Mouse (Mus musculus) heart, adult 2 months (tissue): ENCODE measurements around the gene Ccdc69. TPM values are rescaled to one million over a fixed set of nuclear protein-coding genes. Genes with fewer than 3 reads are reported as not detected.

ENCODE experiments used
- DNase-seq, 2 experiments: peaks; one replicate each; pipeline ENCODE4 v3.0.0; 2021
- H3K27ac ChIP-seq: fragments of 200-600 bp; 2 replicates; pipeline ENCODE4 v1.8.1; 2022
- H3K27me3 ChIP-seq: fragments of 200-500 bp; 2 replicates; pipeline ENCODE4 v1.6.1; 2012; ENCODE audit warnings: mild to moderate bottlenecking, low read length, inconsistent platforms, mixed read lengths; ENCODE audit not compliant: control insufficient read depth, insufficient read depth
- H3K36me3 ChIP-seq: fragments of 200-500 bp; 2 replicates; pipeline ENCODE4 v1.6.1; 2012; ENCODE audit warnings: low read length, inconsistent platforms; ENCODE audit not compliant: control insufficient read depth, insufficient read depth
- H3K4me1 ChIP-seq: fragments of 200-500 bp; 2 replicates; pipeline ENCODE4 v1.6.1; 2011; ENCODE audit warnings: low read length; ENCODE audit not compliant: control insufficient read depth, insufficient read depth
- H3K4me3 ChIP-seq: fragments of 200-600 bp; 2 replicates; pipeline ENCODE4 v1.8.1; 2022
- H3K79me2 ChIP-seq: fragments of 200-500 bp; replicated peaks from 2 replicates; pipeline ENCODE4 v1.6.1; 2012; ENCODE audit warnings: mild to moderate bottlenecking, inconsistent platforms, low read length, moderate library complexity, mixed read lengths; ENCODE audit not compliant: control insufficient read depth, insufficient read depth
- H3K9ac ChIP-seq: fragments of 200-500 bp; 2 replicates; pipeline ENCODE4 v1.6.1; 2012; ENCODE audit warnings: low read depth, mild to moderate bottlenecking, control low read depth, inconsistent platforms, low read length, mixed read lengths
- CTCF ChIP-seq: fragments of 200-600 bp; IDR thresholded peaks from 2 replicates; pipeline ENCODE4 v1.8.1; 2022; ENCODE audit warnings: antibody characterized with exemption, mild to moderate bottlenecking, moderate library complexity
- EP300 ChIP-seq: fragments of 200-500 bp; IDR thresholded peaks from 2 replicates; pipeline ENCODE4 v1.6.1; 2011; ENCODE audit warnings: low read depth, low read length, control low read depth; ENCODE audit not compliant: insufficient read depth
- POLR2A ChIP-seq: fragments of 200-500 bp; IDR thresholded peaks from 2 replicates; pipeline ENCODE4 v1.6.1; 2011; ENCODE audit warnings: mild to moderate bottlenecking, low read depth, low read length, control low read depth; ENCODE audit not compliant: insufficient read depth
- WGBS: fragments of 180-500 bp; shearing (Covaris S2); methylation state at CpG from one replicate; pipeline ENCODE4 v1.1.7; 2018; 5-methylcytosine and 5-hydroxymethylcytosine counted together
- intact Hi-C: fragments of 180-260 bp; cut with DNase I; formaldehyde crosslinking; loops from one replicate; pipeline ENCODE4 v1.15.1; 2025
- polyA plus RNA-seq: library from polyadenylated mRNA; depleted of rRNA; stranded (reverse); fragments of >200 nt; gene quantifications from 2 replicates; pipeline ENCODE4 v1.2.3, GENCODE M21; 2012
- total RNA-seq, 2 experiments: library from RNA; stranded (reverse); gene quantifications; 2 replicates each; pipeline ENCODE4 v1.2.3; 2021

Gene Ccdc69
- total and polyA plus RNA-seq, 3 experiments: 6.5 to 9.7 (median 9.2) TPM

- no peak for DNase-seq
- no peak for TF ChIP-seq CTCF
- no peak for TF ChIP-seq POLR2A
- no peak for TF ChIP-seq EP300
Measured at GRCm38 (mm10) chr11:55017201-55017600, 60.7 kb downstream of the Ccdc69 start.

GRCm38 (mm10) chr11:55016758-55017157, 61.2 kb downstream of the Ccdc69 start:
- no peak for DNase-seq
- Histone ChIP-seq H3K27me3 (no peaks in the 10 kb centered on the region), H3K4me1 (peaks cover 37% of the 10 kb centered on the region), H3K79me2 (peaks cover 2% of the 10 kb centered on the region; the same call in 1 of the 2 replicates), H3K27ac (peak overlapping the region; percentile 84), H3K4me3 (no peak overlapping the region), H3K36me3 (peaks cover 36% of the 10 kb centered on the region), H3K9ac (no peak overlapping the region)
- TF ChIP-seq CTCF (no peak), EP300 (no peak), POLR2A (no peak)
- intact Hi-C loops: loop anchor here (2.0 kb wide), 1 partner anchor 16 kb away; the partner anchor contains the start of gene Anxa6
- WGBS: 47% methylated on average over 1 of the region's 1 CpGs

More at GRCm38 (mm10) chr11:55017201-55017600, 60.7 kb downstream of the Ccdc69 start:
- Histone ChIP-seq H3K36me3 (peaks cover 40% of the 10 kb centered on the region), H3K4me3 (no peak overlapping the region), H3K27ac (peak overlapping the region; percentile 84), H3K27me3 (no peaks in the 10 kb centered on the region), H3K4me1 (peaks cover 42% of the 10 kb centered on the region), H3K9ac (no peak overlapping the region), H3K79me2 (peaks cover 2% of the 10 kb centered on the region; the same call in 1 of the 2 replicates)
- WGBS: 61% methylated on average over 2 of the region's 2 CpGs
- intact Hi-C loops: loop anchor here (2.0 kb wide), 1 partner anchor 16 kb away; the partner anchor contains the start of gene Anxa6

- intact Hi-C loops: loop anchor here (2.0 kb wide), 1 partner anchor 17 kb away; the partner anchor contains the start of gene Anxa6
- H3K36me3 ChIP-seq: peaks cover 30% of the 10 kb centered on the region
- peaks cover 32% of the 10 kb centered on the region for H3K4me1 ChIP-seq
- peaks cover 2% of the 10 kb centered on the region; the same call in 1 of the 2 replicates for H3K79me2 ChIP-seq
- no peaks in the 10 kb centered on the region for H3K27me3 ChIP-seq
- WGBS: 34% methylated on average over 9 of the region's 9 CpGs
- DNase-seq: peak; percentile 57 to 70
- no peak overlapping the region for H3K4me3 ChIP-seq
- H3K27ac ChIP-seq: peak overlapping the region; percentile 84
- TF ChIP-seq POLR2A (0 out of 2 replicates have a peak, but pooled peaks have one; percentile 28), CTCF (no peak), EP300 (peak; percentile 80)
- 0 out of 2 replicates have a peak overlapping the region, but pooled peaks have one; percentile 13 for H3K9ac ChIP-seq
Measured at GRCm38 (mm10) chr11:55015831-55016241, 62.1 kb downstream of the Ccdc69 start.

- Histone ChIP-seq H3K9ac (peak overlapping the region; percentile 31), H3K79me2 (peaks cover 2% of the 10 kb centered on the region; the same call in 1 of the 2 replicates), H3K36me3 (peaks cover 26% of the 10 kb centered on the region), H3K27me3 (no peaks in the 10 kb centered on the region), H3K27ac (peak overlapping the region; percentile 84), H3K4me3 (no peak overlapping the region), H3K4me1 (peaks cover 29% of the 10 kb centered on the region)
- intact Hi-C loops: no loop called here
- TF ChIP-seq EP300 (no peak), POLR2A (no peak), CTCF (no peak)
- WGBS: 49% methylated on average over 3 of the region's 3 CpGs
- DNase-seq: no peak
Measured at GRCm38 (mm10) chr11:55015264-55015663, 62.7 kb downstream of the Ccdc69 start.

GRCm38 (mm10) chr11:55013802-55014201, 64.1 kb downstream of the Ccdc69 start:
- Histone ChIP-seq H3K4me3 (no peak overlapping the region), H3K9ac (no peak overlapping the region), H3K27me3 (no peaks in the 10 kb centered on the region), H3K36me3 (peaks cover 24% of the 10 kb centered on the region), H3K79me2 (peaks cover 2% of the 10 kb centered on the region; the same call in 1 of the 2 replicates), H3K27ac (no peak overlapping the region), H3K4me1 (peaks cover 22% of the 10 kb centered on the region)
- no peak for DNase-seq
- intact Hi-C loops: no loop called here
- 77% methylated on average over 6 of the region's 6 CpGs for WGBS
- no peak for TF ChIP-seq EP300
- TF ChIP-seq POLR2A: no peak
- no peak for TF ChIP-seq CTCF
